ENCODE assay signal across 13 mouse cellular contexts in the genomic region with DNA sequence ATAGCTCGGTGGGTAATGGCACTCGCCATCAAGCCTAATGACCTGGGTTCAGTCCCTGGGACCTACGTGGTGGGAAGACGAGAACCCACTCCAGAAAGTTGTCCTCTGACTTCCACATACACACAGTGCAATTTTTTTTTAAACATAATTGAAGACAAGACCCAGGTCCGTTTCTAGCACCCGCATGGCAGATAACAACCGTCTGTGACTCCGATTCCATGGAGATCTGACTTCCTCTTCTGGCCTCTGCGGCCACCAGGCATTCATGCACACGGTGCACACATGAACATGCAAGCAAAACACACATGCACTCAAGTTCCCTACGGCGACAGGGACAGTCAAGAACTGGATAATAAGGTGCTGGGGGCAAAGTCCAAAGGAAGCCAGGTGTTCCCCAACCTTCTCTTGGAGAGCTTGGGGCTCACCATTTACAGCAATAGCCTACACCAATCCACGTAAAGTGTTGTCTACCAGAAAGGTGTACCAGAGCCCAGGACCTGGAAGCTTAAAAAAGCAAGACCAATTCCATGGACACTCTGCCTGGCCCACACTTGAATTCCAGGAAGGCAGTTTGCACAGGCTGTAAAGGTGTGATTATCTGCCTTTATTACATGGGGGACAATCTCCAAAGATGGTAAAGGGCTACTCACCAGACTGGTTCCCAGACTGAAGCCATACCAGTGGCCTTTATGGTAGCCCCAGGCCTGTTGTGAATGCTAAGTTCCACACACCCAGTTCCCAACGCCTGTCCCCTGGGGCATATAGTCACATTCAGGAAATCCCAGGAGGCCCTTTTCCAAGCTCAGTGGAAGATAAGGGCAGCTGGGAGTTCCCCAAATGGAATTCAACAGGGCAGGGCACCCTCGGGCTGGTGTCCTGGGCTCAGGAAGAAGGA. TPM values are rescaled to one million over a fixed set of nuclear protein-coding genes. Genes with fewer than 3 reads are reported as not detected.
"Had no signal": no experiment of that assay in that cellular context is flagged by ENCODE, and none has a peak within 500 bp of the region (broad histone marks: within the 10 kb centered on the region; RNA-seq: fewer than 3 reads in every experiment).

No protein-coding gene starts in this region.

- H3K4me3 ChIP-seq: layer of hippocampus, adult 2 months; limb, embryonic 10.5 days; limb, embryonic 13.5 days; liver, embryonic 12.5 days; liver, embryonic 15.5 days; lung, embryonic 15.5 days; stomach, embryonic 15.5 days had no signal

- H3K4me2 ChIP-seq: limb, embryonic 13.5 days; liver, embryonic 12.5 days; liver, embryonic 15.5 days; lung, embryonic 15.5 days; midbrain, embryonic 11.5 days; stomach, embryonic 15.5 days had no signal

- DNase-seq: layer of hippocampus, adult 9-11 months; right cerebral cortex, postnatal 14 days had no signal

- H3K36me3 ChIP-seq: limb, embryonic 10.5 days; limb, embryonic 13.5 days; liver, embryonic 12.5 days; liver, embryonic 15.5 days; lung, embryonic 15.5 days; stomach, embryonic 15.5 days had no signal

- H3K9me3 ChIP-seq: limb, embryonic 10.5 days; limb, embryonic 13.5 days; liver, embryonic 12.5 days; liver, embryonic 15.5 days; lung, embryonic 15.5 days; stomach, embryonic 15.5 days had no signal

- H3K4me1 ChIP-seq: limb, embryonic 10.5 days; limb, embryonic 13.5 days; liver, embryonic 12.5 days; liver, embryonic 15.5 days; lung, embryonic 15.5 days; stomach, embryonic 15.5 days had no signal

- H3K27ac ChIP-seq: kidney, postnatal 0 days; layer of hippocampus, adult 2 months; limb, embryonic 10.5 days; limb, embryonic 13.5 days; liver, embryonic 12.5 days; liver, embryonic 15.5 days; lung, embryonic 15.5 days; stomach, embryonic 15.5 days had no signal

- H3K27me3 ChIP-seq: limb, embryonic 13.5 days; liver, embryonic 15.5 days; lung, embryonic 15.5 days; stomach, embryonic 15.5 days had no signal

- ATAC-seq: liver, embryonic 12.5 days had no signal

- H3K9ac ChIP-seq: limb, embryonic 13.5 days; liver, embryonic 12.5 days; liver, embryonic 15.5 days; lung, embryonic 15.5 days; stomach, embryonic 15.5 days had no signal

RNA-seq across cellular contexts. Expression of a gene that starts 48.5 kb away (rescaled TPM):
- total RNA-seq: megakaryocyte progenitor cell, adult 5-6 weeks; megakaryocyte-erythroid progenitor cell, adult 5-6 weeks had no signal
